Mouse (Mus musculus): ENCODE measurements around the gene Smyd4. TPM values are rescaled to one million over a fixed set of nuclear protein-coding genes. Genes with fewer than 3 reads are reported as not detected.
A peak's percentile ranks its signal among the peaks of the same experiment; 100 is the strongest.

Smyd4 gene
- polyA plus RNA-seq, 2 experiments from 2014 or later = 14.0 to 18.7 TPM

DNA sequence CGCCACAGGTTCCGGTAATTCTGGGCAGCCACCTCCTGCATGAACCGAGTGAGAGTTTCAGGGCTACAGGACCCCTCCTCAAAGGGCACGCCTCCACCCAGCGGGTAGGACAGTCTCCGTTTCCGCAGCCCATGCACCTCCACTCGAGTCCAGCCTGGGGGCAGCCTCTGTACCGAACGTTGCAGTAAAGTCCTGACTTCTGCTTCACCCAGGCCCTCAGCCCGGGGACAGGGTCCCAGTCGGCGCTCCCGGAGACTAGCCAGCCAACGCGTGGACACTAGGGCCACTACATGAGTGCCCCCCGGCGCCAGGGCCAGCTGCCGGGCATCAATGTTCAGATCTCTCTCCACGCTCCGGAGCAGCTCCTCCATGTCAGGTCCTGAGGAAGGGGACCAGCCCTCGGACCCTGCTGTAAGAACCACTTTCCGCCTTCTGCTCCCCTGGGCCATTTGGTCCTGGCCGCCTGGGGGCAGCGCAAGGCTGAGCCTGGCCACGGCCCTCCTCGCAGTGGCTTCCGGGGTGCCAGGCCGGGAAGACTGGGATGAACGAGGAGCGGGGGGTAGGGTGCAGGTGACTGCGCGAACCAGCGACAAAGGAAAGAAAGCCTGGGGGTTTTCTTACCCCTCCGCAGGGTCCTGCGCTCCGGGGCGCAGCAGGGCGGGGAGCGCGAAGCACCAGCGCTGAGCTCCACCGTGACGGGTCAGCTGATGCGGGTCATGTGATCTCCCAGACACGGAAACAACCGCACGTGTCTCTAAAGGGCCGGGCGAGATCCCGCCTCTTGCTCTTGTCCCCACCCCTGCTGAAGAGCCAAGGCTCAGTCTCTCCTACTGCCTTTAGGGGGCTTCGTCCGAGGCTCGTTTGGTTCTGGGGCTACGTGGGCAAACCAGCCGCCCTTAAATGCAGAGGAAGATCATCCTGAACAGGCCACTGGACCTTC lies 106.0 kb downstream of the Smyd4 start, which contains the start of gene Wdr81:
Gene Wdr81, minus strand, starts transcription at position 727 of the 940 bp plus-strand sequence.
- peak; percentile 93 for ATAC-seq

Other genes with a start within 250 kb of the Smyd4 start
- under 1 TPM in 1 of 2 experiments, not detected in 1; 0.38 TPM for gene Hic1, start 178.9 kb upstream of the Smyd4 start, polyA plus RNA-seq (2017; shearing (Covaris generic))
- 10 to 100 TPM; 28.4 to 32.8 TPM for gene Ovca2, start 169.6 kb upstream of the Smyd4 start, polyA plus RNA-seq (2017; shearing (Covaris generic))
- 1 to 10 TPM; 8.3 to 9.6 TPM for gene Dph1, start 157.2 kb upstream of the Smyd4 start, polyA plus RNA-seq (2017; shearing (Covaris generic))
- 1 to 10 TPM; 1.6 to 1.8 TPM for gene Rtn4rl1, start 154.7 kb upstream of the Smyd4 start, polyA plus RNA-seq (2017; shearing (Covaris generic))
- 100 to 1,000 TPM; 209 to 263 TPM for gene Rpa1, start 109 bp upstream of the Smyd4 start, polyA plus RNA-seq (2017; shearing (Covaris generic))
- gene Serpinf1, start 74.3 kb downstream of the Smyd4 start, polyA plus RNA-seq (2017; shearing (Covaris generic)) = 1 to 10 TPM; 1.8 to 3.9 TPM
- not detected for gene Serpinf2, start 91.2 kb downstream of the Smyd4 start, polyA plus RNA-seq (2017; shearing (Covaris generic))
- 1 to 10 TPM; 5.2 to 7.3 TPM for gene Wdr81, start 106.3 kb downstream of the Smyd4 start, polyA plus RNA-seq (2017; shearing (Covaris generic))
- 10 to 100 TPM in 1 of 2 experiments, 1 to 10 TPM in 1; 5.6 to 16.0 TPM for gene Tlcd2, start 113.3 kb downstream of the Smyd4 start, polyA plus RNA-seq (2017; shearing (Covaris generic))
- 10 to 100 TPM; 33.9 to 38.7 TPM for gene Prpf8, start 138.4 kb downstream of the Smyd4 start, polyA plus RNA-seq (2017; shearing (Covaris generic))
- not detected for gene Rilp, start 161.7 kb downstream of the Smyd4 start, polyA plus RNA-seq (2017; shearing (Covaris generic))
- gene Scarf1, start 165.1 kb downstream of the Smyd4 start, polyA plus RNA-seq (2017; shearing (Covaris generic)) = under 1 TPM; 0.42 to 0.47 TPM
- gene Slc43a2, start 183.3 kb downstream of the Smyd4 start, polyA plus RNA-seq (2017; shearing (Covaris generic)) = 10 to 100 TPM; 18.3 to 18.7 TPM
- 10 to 100 TPM; 24.3 to 47.6 TPM for gene Pitpna, start 239.7 kb downstream of the Smyd4 start, polyA plus RNA-seq (2017; shearing (Covaris generic))